Mouse (Mus musculus) natural killer cell, adult 2 months (primary cell): ENCODE data around the gene Prss48.
"Not testable (repeated sequence)": the region's sequence is repeated elsewhere in the genome, so short reads cannot be mapped to it uniquely, and the experiment has no call there.

Experiments used
- DNase-seq, 2 experiments: peaks; one replicate each; pipeline ENCODE4 v3.0.0; 2022; ENCODE audit warnings: low spot score in 2 of 2

Prss48 gene

GRCm38 (mm10) chr3:86002940-86003339, 649 bp upstream of the Prss48 start:
- DNase-seq, result no peak

DNA sequence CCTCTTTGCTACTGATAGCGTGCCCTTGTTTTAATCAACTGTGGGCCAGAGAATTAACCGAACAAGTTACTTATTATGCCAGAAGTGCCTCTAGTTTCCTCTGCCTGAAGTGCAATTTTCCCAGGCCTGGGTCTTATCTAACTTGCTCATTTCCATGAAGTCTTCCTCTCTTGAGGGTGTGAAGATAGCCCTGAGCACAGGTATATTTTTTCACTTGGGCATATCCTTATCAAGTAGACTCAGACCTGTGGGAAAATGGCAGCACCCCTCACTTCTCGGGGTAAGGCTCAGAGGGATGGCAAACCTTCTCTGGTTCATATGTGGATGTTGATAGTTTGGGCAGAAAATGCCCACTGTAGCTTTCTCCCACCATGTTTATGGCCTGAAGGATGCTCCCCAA, 1.0 kb downstream of the Prss48 start:
- no peak for DNase-seq

DNA sequence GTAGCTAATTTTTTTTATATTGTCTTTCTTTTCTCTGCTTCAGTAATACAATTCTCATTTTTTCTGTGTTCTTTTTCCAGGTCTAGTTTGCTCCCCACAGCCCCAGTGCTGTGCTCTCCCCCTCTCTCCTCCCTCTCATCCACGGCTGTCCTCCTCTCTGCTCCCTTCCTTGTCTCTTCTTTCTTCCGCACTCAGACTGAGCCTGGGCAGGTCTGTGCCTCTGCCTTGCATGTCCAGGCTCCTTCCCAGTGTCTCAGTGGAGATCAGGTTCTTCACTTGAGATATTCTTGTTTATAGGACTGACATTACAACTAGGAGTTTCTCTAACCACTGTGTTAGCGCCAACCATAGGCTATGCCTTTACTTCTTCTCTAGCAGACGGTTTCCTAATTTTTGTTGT, 7.6 kb downstream of the Prss48 start:
- DNase-seq, result no peak

- DNase-seq, result no peak
Measured at GRCm38 (mm10) chr3:85993744-85994143, 8.5 kb downstream of the Prss48 start.

- no peak for DNase-seq
Measured at GRCm38 (mm10) chr3:85991802-85992156, 10.5 kb downstream of the Prss48 start.

- no peak for DNase-seq
Measured at GRCm38 (mm10) chr3:85991140-85991801, 11.0 kb downstream of the Prss48 start.

GRCm38 (mm10) chr3:85987225-85987624, 15.1 kb downstream of the Prss48 start:
- DNase-seq, result no peak

- no peak for DNase-seq
Measured at GRCm38 (mm10) chr3:85984537-85984936, 17.8 kb downstream of the Prss48 start.

- not testable (repeated sequence) for DNase-seq
Measured at GRCm38 (mm10) chr3:85981761-85982160, 20.5 kb downstream of the Prss48 start.

- DNase-seq, result no peak
Measured at GRCm38 (mm10) chr3:85980036-85980435, 22.3 kb downstream of the Prss48 start.

- no peak for DNase-seq
Measured at GRCm38 (mm10) chr3:85974451-85974850, 27.8 kb downstream of the Prss48 start.

- DNase-seq, result no peak
Measured at GRCm38 (mm10) chr3:85973376-85974140, 28.7 kb downstream of the Prss48 start.

- DNase-seq, result no peak
Measured at GRCm38 (mm10) chr3:85971599-85971975, 30.7 kb downstream of the Prss48 start.

- DNase-seq, result no peak
Measured at GRCm38 (mm10) chr3:85970742-85971598, 31.3 kb downstream of the Prss48 start, which contains the start of gene Sh3d19. TSS of gene Sh3d19 (plus strand) at chr3:85971109.

- no peak for DNase-seq
Measured at GRCm38 (mm10) chr3:85969040-85969439, 33.3 kb downstream of the Prss48 start.

- no peak for DNase-seq
Measured at GRCm38 (mm10) chr3:85965479-85965878, 36.8 kb downstream of the Prss48 start.

DNA sequence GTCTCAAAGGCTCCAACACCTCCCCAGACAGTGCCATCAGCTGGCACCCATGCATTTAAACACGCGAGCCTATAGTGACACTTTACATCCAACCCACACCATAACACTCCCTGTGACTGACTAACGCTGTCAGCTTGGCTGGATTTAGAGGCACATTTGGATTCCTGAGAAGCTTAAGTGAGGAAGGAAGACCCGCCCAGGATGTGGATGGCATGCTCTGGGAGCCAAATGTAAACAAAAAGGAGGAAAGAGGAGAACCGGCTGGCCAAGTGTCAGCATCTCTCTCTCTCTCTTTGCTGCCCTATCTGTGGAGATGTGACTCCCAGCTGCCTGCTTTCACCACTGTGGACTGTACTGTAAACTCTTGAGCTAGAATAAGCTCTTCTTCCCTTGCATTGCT, 41.2 kb downstream of the Prss48 start:
- no peak for DNase-seq

DNA sequence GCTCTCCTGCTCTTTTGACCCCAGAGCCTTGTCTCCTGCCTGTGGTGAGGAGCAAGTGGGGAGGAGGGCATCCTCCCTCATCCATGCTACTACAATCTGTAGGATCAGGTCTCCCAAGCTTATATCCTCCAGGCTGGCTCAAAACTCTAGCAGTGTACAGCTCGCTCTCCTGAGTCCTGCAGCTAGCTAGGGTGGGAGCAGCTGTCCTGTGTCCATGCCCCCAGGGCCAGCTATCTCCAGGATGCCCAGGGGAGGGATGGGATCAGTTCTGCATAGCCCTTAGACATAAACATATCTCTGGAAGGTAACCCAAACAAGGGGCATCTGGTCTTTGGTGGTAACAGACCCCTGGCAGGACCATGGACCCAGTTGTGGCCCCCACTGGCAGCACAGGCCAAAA, 42.6 kb downstream of the Prss48 start:
- DNase-seq, result no peak

DNA sequence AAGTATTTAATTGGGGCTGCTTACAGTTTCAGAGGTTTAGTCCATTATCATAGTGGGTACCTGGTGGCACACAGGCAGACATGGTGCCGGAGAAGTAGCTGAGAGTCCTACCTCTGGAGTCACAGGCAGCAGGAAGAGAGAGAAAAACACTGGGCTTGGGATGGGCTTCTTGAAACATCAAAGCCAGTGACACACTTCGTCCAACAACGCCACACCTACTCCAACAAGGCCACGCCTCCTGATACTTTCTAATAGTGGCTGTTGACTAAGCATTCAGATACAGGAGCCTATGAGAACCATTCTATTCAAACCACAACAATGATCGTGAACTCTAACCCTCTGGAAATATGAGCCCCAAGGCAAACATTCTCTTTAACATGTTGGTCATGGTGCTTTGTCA, 46.6 kb downstream of the Prss48 start:
- no peak for DNase-seq

- no peak for DNase-seq
Measured at GRCm38 (mm10) chr3:85955269-85955668, 47.0 kb downstream of the Prss48 start.

DNA sequence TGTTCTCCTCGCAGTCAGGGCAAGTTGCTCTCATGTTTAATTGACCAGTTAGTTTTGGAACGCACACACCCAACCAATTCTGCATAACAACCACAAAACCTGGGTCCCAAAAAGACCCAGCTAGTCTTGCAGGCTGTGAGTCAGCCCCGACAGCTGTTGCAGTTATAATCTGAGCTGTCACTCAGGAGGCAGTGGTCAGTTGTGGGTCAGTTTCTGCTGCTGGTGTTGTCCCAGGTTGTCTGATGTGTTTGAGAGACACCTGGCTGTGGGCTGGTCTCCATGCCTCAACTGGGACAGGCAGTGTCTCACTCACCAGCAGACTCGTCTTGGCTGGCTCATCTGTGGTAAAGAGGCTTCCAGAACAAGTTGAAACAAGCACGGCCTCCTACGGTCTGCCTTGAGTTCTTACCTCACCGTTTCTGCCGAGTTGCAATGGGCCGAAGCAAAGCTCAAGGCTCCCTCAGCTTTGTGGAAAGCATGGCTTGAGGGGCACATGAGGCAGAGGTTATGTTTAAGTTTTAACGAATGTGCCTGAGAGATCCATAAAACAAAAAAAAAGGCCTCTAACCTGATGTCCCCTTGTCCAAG, 49.5 kb downstream of the Prss48 start:
- no peak for DNase-seq

DNA sequence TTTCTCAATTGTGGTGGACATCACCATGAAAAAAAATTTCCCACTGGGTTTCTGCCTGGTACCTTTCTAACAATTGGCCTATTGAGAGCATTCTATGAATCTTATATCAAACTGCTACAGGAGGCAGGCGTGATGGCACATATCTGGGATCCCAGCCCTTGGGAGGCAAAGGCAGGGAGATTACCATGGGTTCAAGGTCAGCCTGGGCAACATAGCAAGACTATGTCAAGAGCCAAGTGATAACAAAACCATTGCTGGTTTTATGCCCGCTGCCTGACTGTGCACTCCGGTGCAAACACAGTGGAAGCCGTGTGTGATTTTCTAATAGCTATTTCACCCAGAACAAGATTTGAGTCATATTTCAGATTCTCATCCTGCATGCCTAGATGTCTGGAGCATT, 51.4 kb downstream of the Prss48 start:
- no peak for DNase-seq
